Comparison of ENCODE assay signal across 8 mouse cellular contexts in the genomic region with DNA sequence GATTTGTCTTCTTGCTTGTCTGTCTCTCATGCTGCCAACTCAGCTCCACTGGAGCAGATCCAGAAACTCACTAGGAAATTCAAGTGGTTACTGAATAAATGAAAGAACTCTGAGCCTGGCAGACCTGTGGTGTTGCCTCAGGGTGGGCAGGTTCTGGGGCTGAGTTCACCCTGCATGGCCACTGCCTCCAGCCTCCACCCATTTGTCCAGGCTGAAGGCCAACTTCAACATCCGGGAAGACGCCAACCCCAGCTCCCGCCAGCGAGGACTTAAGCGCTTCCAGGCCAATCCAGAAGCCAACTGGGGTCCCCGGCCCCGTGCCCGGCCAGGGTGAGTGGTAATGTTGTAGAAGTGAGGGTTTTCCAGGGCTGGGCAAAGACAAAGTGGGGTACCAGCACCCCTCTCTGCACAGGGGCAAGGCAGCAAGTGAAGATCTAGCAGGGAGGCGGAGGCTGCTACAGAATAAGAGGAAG. TPM values are rescaled to one million over a fixed set of nuclear protein-coding genes. Genes with fewer than 3 reads are reported as not detected.
A peak's percentile ranks its signal among the peaks of the same experiment; 100 is the strongest.
DNase-seq lines count a peak whose midpoint lies in the region; ATAC-seq and TF ChIP-seq lines count a peak whose summit lies in the region.

No protein-coding gene starts in this region.

- intact Hi-C loops in left cerebral cortex, postnatal 14 days (cut with DNase I): loop anchor here (2.0 kb wide), 1 partner anchor 114 kb away; no protein-coding TSS in a partner anchor

- no peak overlapping the region for H3K4me3 ChIP-seq in forebrain, embryonic 16.5 days (replicated peaks; ENCODE audit: low read length)
- peak overlapping the region; percentile 18; the same call in 1 of the 2 replicates for H3K4me3 ChIP-seq in kidney, adult 2 months (ENCODE audit: insufficient read depth, low read depth, low read length)
- H3K4me3 ChIP-seq in lung, embryonic 16.5 days (ENCODE audit: low read length): no peak overlapping the region

- H3K9ac ChIP-seq in forebrain, embryonic 16.5 days (replicated peaks; ENCODE audit: low read depth, low read length): no peak overlapping the region
- H3K9ac ChIP-seq in lung, embryonic 16.5 days (ENCODE audit: low read length): no peak overlapping the region

- in situ Hi-C loops in Patski (cut with MboI; ENCODE audit: low pct_unique_long_range_greater_than_20kb): loop anchor here (5.0 kb wide), 1 partner anchor 118 kb away; no protein-coding TSS in a partner anchor

- CTCF ChIA-PET in Patski (lab: Charles Lee): interaction anchor here (0.9 to 3.7 kb wide), 7 partner anchors 9 to 116 kb away, joined by 3 to 20 read pairs (median 5); no protein-coding TSS in a partner anchor

- no peaks in the 10 kb centered on the region for H3K27me3 ChIP-seq in Patski
- peaks cover 25% of the 10 kb centered on the region for H3K27me3 ChIP-seq in forebrain, embryonic 16.5 days (replicated peaks; ENCODE audit: control insufficient read depth, insufficient read depth, low read length)
- no peaks in the 10 kb centered on the region for H3K27me3 ChIP-seq in kidney, adult 2 months (replicated peaks; ENCODE audit: control insufficient read depth, insufficient read depth, low read length)
- H3K27me3 ChIP-seq in lung, embryonic 16.5 days (ENCODE audit: control insufficient read depth, insufficient read depth, low read depth, low read length): no peaks in the 10 kb centered on the region; the same call in 1 of the 2 replicates

- ATAC-seq in Patski: peak; percentile 23
- no peak for ATAC-seq in forebrain, embryonic 16.5 days
- 0 out of 2 replicates have a peak, but pooled peaks have one; percentile 27 for ATAC-seq in lung, embryonic 16.5 days (ENCODE audit: low read depth)

- H3K27ac ChIP-seq in forebrain, embryonic 16.5 days (ENCODE audit: low read length): peak overlapping the region; percentile 57; the same call in 1 of the 2 replicates
- peak overlapping the region; percentile 63 for H3K27ac ChIP-seq in kidney, adult 2 months (ENCODE audit: insufficient read depth, low read depth, low read length)
- peak overlapping the region; percentile 82 for H3K27ac ChIP-seq in lung, embryonic 16.5 days (ENCODE audit: low read length)

- H3K9me3 ChIP-seq in forebrain, embryonic 16.5 days (ENCODE audit: control insufficient read depth, low read length): no peaks in the 10 kb centered on the region
- H3K9me3 ChIP-seq in lung, embryonic 16.5 days (ENCODE audit: control insufficient read depth, low read length): no peaks in the 10 kb centered on the region

- peaks cover 20% of the 10 kb centered on the region for H3K4me1 ChIP-seq in forebrain, embryonic 16.5 days (replicated peaks; ENCODE audit: control insufficient read depth, insufficient read depth, low read length)
- H3K4me1 ChIP-seq in kidney, adult 2 months (ENCODE audit: control insufficient read depth, insufficient read depth, low read length): 0 out of 2 replicates have a peak, but pooled peaks cover 3% of the 10 kb centered on the region
- peaks cover 17% of the 10 kb centered on the region for H3K4me1 ChIP-seq in lung, embryonic 16.5 days (replicated peaks; ENCODE audit: control insufficient read depth, insufficient read depth, low read length)

- DNase-seq in left cerebral cortex, postnatal 14 days (ENCODE audit: low spot score in 2 of 2): peak; percentile 21 to 64
- no peak for DNase-seq in left cerebral cortex, adult 18-20 months (ENCODE audit: low spot score in 2 of 2)
- peak; percentile 56 for DNase-seq in Patski (ENCODE audit: low read depth, low spot score)
- peak; percentile 90 for DNase-seq in kidney, adult 2 months
- no peak for DNase-seq in layer of hippocampus, postnatal 36 days
- no peak for DNase-seq in natural killer cell, adult 2 months (ENCODE audit: low spot score in 2 of 2)

- peaks cover 16% of the 10 kb centered on the region; the same call in 1 of the 2 replicates for H3K36me3 ChIP-seq in forebrain, embryonic 16.5 days (ENCODE audit: control insufficient read depth, insufficient read depth)
- H3K36me3 ChIP-seq in kidney, adult 2 months (ENCODE audit: control insufficient read depth, insufficient read depth, low read length): no peaks in the 10 kb centered on the region
- peaks cover 24% of the 10 kb centered on the region for H3K36me3 ChIP-seq in lung, embryonic 16.5 days (ENCODE audit: control insufficient read depth, insufficient read depth, low read length)

- no peak for TF ChIP-seq CTCF in Patski (IDR thresholded peaks at IDR 0.05)
- no peak for TF ChIP-seq CTCF in kidney, adult 2 months (conservative IDR thresholded peaks at IDR 0.05; ENCODE audit: insufficient read depth, insufficient read length, low read depth, low read length)

- TF ChIP-seq POLR2A in kidney, adult 2 months (IDR thresholded peaks at IDR 0.05; ENCODE audit: low read depth, low read length): no peak

- no peak overlapping the region for H3K4me2 ChIP-seq in forebrain, embryonic 16.5 days (ENCODE audit: low read length)
- H3K4me2 ChIP-seq in lung, embryonic 16.5 days (ENCODE audit: low read depth, low read length): peak overlapping the region; percentile 14; the same call in 1 of the 2 replicates

- WGBS in forebrain, embryonic 16.5 days: 71% methylated on average over 9 of the region's 9 CpGs
- 43% methylated on average over 9 of the region's 9 CpGs for WGBS in kidney, adult 2 months
- 62% methylated on average over 9 of the region's 9 CpGs for WGBS in lung, embryonic 16.5 days

- POLR2A ChIA-PET in Patski (lab: Charles Lee): interaction anchor here (0.6 to 2.7 kb wide), 6 partner anchors 10 to 116 kb away, joined by 3 to 6 read pairs (median 4); no protein-coding TSS in a partner anchor

RNA-seq across cellular contexts. Expression of a gene that starts 2.3 kb away (rescaled TPM):
- total RNA-seq in left cerebral cortex, postnatal 14 days (2021): 1 to 10 TPM; 2.7 to 4.3 TPM
- 1 to 10 TPM; 2.6 TPM for total RNA-seq in left cerebral cortex, adult 18-20 months (2021)
- 0.13 TPM for polyA plus RNA-seq in Patski (2021)
- 2.6 and 2.9 TPM in 2 replicates for polyA plus RNA-seq in forebrain, embryonic 16.5 days (2015; fragmentation: Nextera tagmentation; extraction: Ambion mirVana)
- polyA plus RNA-seq in kidney, adult 2 months (2012; rRNA removed): 3.2 and 4.1 TPM in 2 replicates
- polyA plus RNA-seq in lung, embryonic 16.5 days (2015; fragmentation: Nextera tagmentation; extraction: Ambion mirVana): 11.4 and 12.5 TPM in 2 replicates
- total RNA-seq in layer of hippocampus, postnatal 36 days (2021): 1 to 10 TPM; 1.2 to 2.0 TPM

RNA-seq across cellular contexts. Expression of a gene that starts 11.3 kb away (rescaled TPM):
- total RNA-seq in left cerebral cortex, postnatal 14 days (2021): 10 to 100 TPM; 90.2 to 91.9 TPM
- 10 to 100 TPM; 93.7 to 99.0 TPM for total RNA-seq in left cerebral cortex, adult 18-20 months (2021)
- polyA plus RNA-seq in Patski (2021): 109 TPM
- polyA plus RNA-seq in forebrain, embryonic 16.5 days (2015; fragmentation: Nextera tagmentation; extraction: Ambion mirVana): 15.5 and 15.7 TPM in 2 replicates
- polyA plus RNA-seq in kidney, adult 2 months (2012; rRNA removed): 85.8 and 93.9 TPM in 2 replicates
- polyA plus RNA-seq in lung, embryonic 16.5 days (2015; fragmentation: Nextera tagmentation; extraction: Ambion mirVana): 16.9 and 19.5 TPM in 2 replicates
- 10 to 100 TPM; 85.9 to 92.2 TPM for total RNA-seq in layer of hippocampus, postnatal 36 days (2021)

RNA-seq across cellular contexts. Expression of a gene that starts 12.9 kb away (rescaled TPM):
- 10 to 100 TPM; 89.3 to 96.7 TPM for total RNA-seq in left cerebral cortex, postnatal 14 days (2021)
- 100 to 1,000 TPM in 1 of 2 experiments, 10 to 100 TPM in 1; 99.1 to 101 TPM for total RNA-seq in left cerebral cortex, adult 18-20 months (2021)
- polyA plus RNA-seq in Patski (2021): 106 TPM
- polyA plus RNA-seq in forebrain, embryonic 16.5 days (2015; fragmentation: Nextera tagmentation; extraction: Ambion mirVana): 63.4 and 73.3 TPM in 2 replicates
- polyA plus RNA-seq in kidney, adult 2 months (2012; rRNA removed): 73.7 and 98.9 TPM in 2 replicates
- 54.7 and 58.8 TPM in 2 replicates for polyA plus RNA-seq in lung, embryonic 16.5 days (2015; fragmentation: Nextera tagmentation; extraction: Ambion mirVana)
- total RNA-seq in layer of hippocampus, postnatal 36 days (2021): 100 to 1,000 TPM in 1 of 2 experiments, 10 to 100 TPM in 1; 95.2 to 115 TPM

RNA-seq across cellular contexts. Expression of a gene that starts 23.8 kb away (rescaled TPM):
- total RNA-seq in left cerebral cortex, postnatal 14 days (2021): not detected
- not detected for total RNA-seq in left cerebral cortex, adult 18-20 months (2021)
- 1.4 TPM for polyA plus RNA-seq in Patski (2021)
- polyA plus RNA-seq in forebrain, embryonic 16.5 days (2015; fragmentation: Nextera tagmentation; extraction: Ambion mirVana): 2.0 and 2.2 TPM in 2 replicates
- 0.65 and 0.81 TPM in 2 replicates for polyA plus RNA-seq in kidney, adult 2 months (2012; rRNA removed)
- 3.1 and 3.7 TPM in 2 replicates for polyA plus RNA-seq in lung, embryonic 16.5 days (2015; fragmentation: Nextera tagmentation; extraction: Ambion mirVana)
- not detected for total RNA-seq in layer of hippocampus, postnatal 36 days (2021)

RNA-seq across cellular contexts. Expression of a gene that starts 36.3 kb away (rescaled TPM):
- 10 to 100 TPM; 12.6 to 14.8 TPM for total RNA-seq in left cerebral cortex, postnatal 14 days (2021)
- 10 to 100 TPM; 15.5 to 19.9 TPM for total RNA-seq in left cerebral cortex, adult 18-20 months (2021)
- polyA plus RNA-seq in Patski (2021): 113 TPM
- polyA plus RNA-seq in forebrain, embryonic 16.5 days (2015; fragmentation: Nextera tagmentation; extraction: Ambion mirVana): 22.5 and 25.5 TPM in 2 replicates
- 5.7 and 7.3 TPM in 2 replicates for polyA plus RNA-seq in kidney, adult 2 months (2012; rRNA removed)
- polyA plus RNA-seq in lung, embryonic 16.5 days (2015; fragmentation: Nextera tagmentation; extraction: Ambion mirVana): 83.2 and 87.4 TPM in 2 replicates
- 1 to 10 TPM; 7.2 to 7.6 TPM for total RNA-seq in layer of hippocampus, postnatal 36 days (2021)

Comparison
In these comparisons a context has a peak if more than half of its experiments do, and no peak if none do; other contexts are left out.
1. DNase-seq: peak in left cerebral cortex, postnatal 14 days (2 of 2), Patski (single experiment) and kidney, adult 2 months (single experiment); none in left cerebral cortex, adult 18-20 months (0 of 2), layer of hippocampus, postnatal 36 days (0 of 2) and natural killer cell, adult 2 months (0 of 2).
2. Peak in every context shown above with its lines, with median percentiles within 50 percentile points of each other: H3K27ac ChIP-seq.